Mouse (Mus musculus) MEL (cell line): ENCODE measurements at regions not wholly inside any gene's neighbourhood (a gene's known extent, or its start where the extent isn't known, plus 50 kb on each side); places are given as distances from the start of the nearest gene placed in this dataset.

ENCODE experiments used
- DNase-seq: peaks from one replicate; pipeline ENCODE4 v3.0.0; 2011; ENCODE audit warnings: low read depth, low spot score
- H3K27ac ChIP-seq: 2 replicates; pipeline ENCODE4 v1.5.1; 2012; ENCODE audit warnings: low read depth, mild to moderate bottlenecking, control low read depth, low read length, moderate library complexity; ENCODE audit not compliant: control insufficient read depth
- H3K27me3 ChIP-seq, 2 experiments: fragments of 150-350 bp in 1 of 2; sonication (generic) in 1 of 2; 2 replicates each; pipeline ENCODE4 v1.6.1; 2012; ENCODE audit warnings: low read length in 2 of 2, mild to moderate bottlenecking in 2 of 2, improper control_type of control experiment in 1 of 2, moderate library complexity in 1 of 2; ENCODE audit not compliant: insufficient read depth in 2 of 2, control insufficient read depth in 1 of 2
- H3K36me3 ChIP-seq, 2 experiments: 2 replicates each; pipeline ENCODE4 v1.6.1; 2012 to 2014; ENCODE audit warnings: low read length in 2 of 2, improper control_type of control experiment in 1 of 2, inconsistent platforms in 1 of 2, mild to moderate bottlenecking in 1 of 2; ENCODE audit not compliant: insufficient read depth in 2 of 2, control insufficient read depth in 1 of 2
- H3K4me1 ChIP-seq, 2 experiments: fragments of 150-350 bp in 1 of 2; sonication (generic) in 1 of 2; 2 replicates each; pipeline ENCODE4 v1.6.1; 2012; ENCODE audit warnings: low read length in 2 of 2, improper control_type of control experiment in 1 of 2, mild to moderate bottlenecking in 1 of 2; ENCODE audit not compliant: insufficient read depth in 2 of 2, control insufficient read depth in 1 of 2
- H3K4me3 ChIP-seq, 2 experiments: fragments of 150-350 bp in 1 of 2; sonication (generic) in 1 of 2; 2 replicates each; pipeline ENCODE4 v1.5.1; 2012; ENCODE audit warnings: low read depth in 2 of 2, low read length in 2 of 2, mild to moderate bottlenecking in 2 of 2, moderate library complexity in 2 of 2, control low read depth in 1 of 2, improper control_type of control experiment in 1 of 2; ENCODE audit not compliant: control insufficient read depth in 1 of 2, insufficient read depth in 1 of 2
- H3K79me2 ChIP-seq: 2 replicates; pipeline ENCODE4 v1.6.1; 2012; ENCODE audit warnings: mild to moderate bottlenecking, low read length, moderate library complexity; ENCODE audit not compliant: control insufficient read depth, poor library complexity, insufficient read depth
- H3K9ac ChIP-seq: 2 replicates; pipeline ENCODE4 v1.6.1; 2012; ENCODE audit warnings: low read depth, mild to moderate bottlenecking, control low read depth, low read length, moderate library complexity; ENCODE audit not compliant: control insufficient read depth, poor library complexity, severe bottlenecking
- H3K9me3 ChIP-seq: fragments of 150-350 bp; sonication (generic); replicated peaks from 2 replicates; pipeline ENCODE4 v1.6.1; 2012; ENCODE audit warnings: mild to moderate bottlenecking, low read length, improper control_type of control experiment, moderate library complexity; ENCODE audit not compliant: insufficient read depth
- BHLHE40 ChIP-seq: IDR thresholded peaks from 2 replicates; pipeline ENCODE4 v1.6.1; 2012; ENCODE audit warnings: low read depth, mild to moderate bottlenecking, inconsistent platforms, low read length, improper control_type of control experiment, borderline replicate concordance
- CHD2 ChIP-seq: IDR thresholded peaks from 2 replicates; pipeline ENCODE4 v1.6.1; 2011; ENCODE audit warnings: low read length, improper control_type of control experiment
- ELF1 ChIP-seq: IDR thresholded peaks from 2 replicates; pipeline ENCODE4 v1.6.1; 2014; ENCODE audit warnings: low read depth, mild to moderate bottlenecking, inconsistent platforms, low read length, improper control_type of control experiment, moderate library complexity
- ETS1 ChIP-seq: IDR thresholded peaks from 2 replicates; pipeline ENCODE4 v1.6.1; 2012; ENCODE audit warnings: low read depth, mild to moderate bottlenecking, inconsistent platforms, low read length, improper control_type of control experiment, moderate library complexity
- JUND ChIP-seq: IDR thresholded peaks from 2 replicates; pipeline ENCODE4 v1.6.1; 2011; ENCODE audit warnings: low read depth, mild to moderate bottlenecking, improper control_type of control experiment, low read length
- MAZ ChIP-seq: IDR thresholded peaks from 2 replicates; pipeline ENCODE4 v1.6.1; 2012; ENCODE audit warnings: low read depth, mild to moderate bottlenecking, inconsistent platforms, low read length, improper control_type of control experiment
- MEF2A ChIP-seq: IDR thresholded peaks from 2 replicates; pipeline ENCODE4 v1.6.1; 2014; ENCODE audit warnings: low read depth, mild to moderate bottlenecking, inconsistent platforms, low read length, improper control_type of control experiment; ENCODE audit not compliant: poor library complexity, insufficient replicate concordance, severe bottlenecking; ENCODE audit errors: extremely low read depth
- MYC ChIP-seq: IDR thresholded peaks from 2 replicates; pipeline ENCODE4 v1.6.1; 2011; ENCODE audit warnings: low read depth, mild to moderate bottlenecking, low read length, improper control_type of control experiment, moderate library complexity
- POLR2AphosphoS5 ChIP-seq: IDR thresholded peaks from 2 replicates; pipeline ENCODE4 v1.6.1; 2012; ENCODE audit warnings: low read depth, borderline replicate concordance, mild to moderate bottlenecking, inconsistent platforms, low read length, moderate library complexity, mixed read lengths
- RAD21 ChIP-seq: IDR thresholded peaks from 2 replicates; pipeline ENCODE4 v1.6.1; 2011; ENCODE audit warnings: mild to moderate bottlenecking, low read depth, low read length, improper control_type of control experiment
- RCOR1 ChIP-seq: IDR thresholded peaks from 2 replicates; pipeline ENCODE4 v1.6.1; 2012; ENCODE audit warnings: low read depth, mild to moderate bottlenecking, inconsistent platforms, low read length, improper control_type of control experiment
- TAL1 ChIP-seq: IDR thresholded peaks from 2 replicates; pipeline ENCODE4 v1.6.1; 2012; ENCODE audit warnings: mild to moderate bottlenecking, inconsistent platforms, low read length, moderate library complexity, mixed read lengths
- TBP ChIP-seq: IDR thresholded peaks from 2 replicates; pipeline ENCODE4 v1.8.0; 2011; ENCODE audit warnings: low read depth, low read length, improper control_type of control experiment
- UBTF ChIP-seq: IDR thresholded peaks from 2 replicates; pipeline ENCODE4 v1.6.1; 2012; ENCODE audit warnings: low read depth, mild to moderate bottlenecking, inconsistent platforms, low read length, improper control_type of control experiment, moderate library complexity, borderline replicate concordance; ENCODE audit not compliant: insufficient read depth
- USF1 ChIP-seq: IDR thresholded peaks from 2 replicates; pipeline ENCODE4 v1.6.1; 2014; ENCODE audit warnings: low read depth, mild to moderate bottlenecking, inconsistent platforms, low read length, improper control_type of control experiment, moderate library complexity
- USF2 ChIP-seq, 2 experiments: IDR thresholded peaks; 2 replicates each; pipeline ENCODE4 v1.6.1; 2011 to 2012; ENCODE audit warnings: improper control_type of control experiment in 2 of 2, low read length in 2 of 2, borderline replicate concordance in 1 of 2, inconsistent platforms in 1 of 2, low read depth in 1 of 2, mild to moderate bottlenecking in 1 of 2; ENCODE audit not compliant: insufficient read depth in 1 of 2
- ZC3H11A ChIP-seq: IDR thresholded peaks from 2 replicates; pipeline ENCODE4 v1.6.1; 2012; ENCODE audit warnings: low read depth, mild to moderate bottlenecking, inconsistent platforms, low read length, improper control_type of control experiment
- ZKSCAN1 ChIP-seq: IDR thresholded peaks from 2 replicates; pipeline ENCODE4 v1.6.1; 2012; ENCODE audit warnings: low read depth, mild to moderate bottlenecking, inconsistent platforms, low read length, improper control_type of control experiment, moderate library complexity
- ZNF384 ChIP-seq: IDR thresholded peaks from 2 replicates; pipeline ENCODE4 v1.6.1; 2012; ENCODE audit warnings: low read depth, mild to moderate bottlenecking, inconsistent platforms, low read length, improper control_type of control experiment

DNA sequence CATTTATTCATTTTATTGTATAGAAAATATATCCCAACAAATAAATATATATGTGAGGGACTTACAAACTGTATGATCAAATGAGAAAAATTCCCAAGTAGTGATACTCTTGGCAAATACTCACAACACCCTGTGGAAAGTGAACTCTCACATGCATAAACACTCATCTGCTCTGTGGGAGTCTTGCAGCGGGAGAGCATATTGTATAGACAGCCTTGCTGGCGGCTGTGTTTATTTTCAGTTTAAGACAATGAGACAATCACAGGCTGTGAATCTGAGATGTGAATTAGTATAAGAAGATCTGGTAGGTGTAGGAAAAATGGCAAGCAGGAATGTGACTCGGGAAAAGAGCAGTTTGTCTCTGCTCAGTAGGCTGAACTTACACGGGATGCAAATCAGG, 2841.7 kb downstream of the Poteg start:
- no peaks in the 10 kb centered on the region for H3K4me1 ChIP-seq
- no peak overlapping the region for H3K9ac ChIP-seq
- no peaks in the 10 kb centered on the region for H3K27me3 ChIP-seq
- H3K27ac ChIP-seq, result no peak overlapping the region
- H3K36me3 ChIP-seq, result no peaks in the 10 kb centered on the region
- no peaks in the 10 kb centered on the region for H3K9me3 ChIP-seq
- no peak overlapping the region for H3K4me3 ChIP-seq
- TF ChIP-seq MAZ (no peak), ELF1 (no peak), CHD2 (no peak), MYC (no peak), UBTF (no peak), POLR2AphosphoS5 (no peak), TAL1 (no peak), BHLHE40 (no peak), JUND (no peak), TBP (no peak), ZC3H11A (no peak), ZNF384 (no peak), USF2 (IDR thresholded peaks at IDR 0.05; ENCODE audit: borderline replicate concordance in 1 of 2, insufficient read depth in 1 of 2, low read depth in 1 of 2, low read length in 2 of 2) (no peak), RCOR1 (no peak), RAD21 (no peak), ETS1 (no peak), USF1 (no peak)
- DNase-seq, result no peak
- no peaks in the 10 kb centered on the region for H3K79me2 ChIP-seq

DNA sequence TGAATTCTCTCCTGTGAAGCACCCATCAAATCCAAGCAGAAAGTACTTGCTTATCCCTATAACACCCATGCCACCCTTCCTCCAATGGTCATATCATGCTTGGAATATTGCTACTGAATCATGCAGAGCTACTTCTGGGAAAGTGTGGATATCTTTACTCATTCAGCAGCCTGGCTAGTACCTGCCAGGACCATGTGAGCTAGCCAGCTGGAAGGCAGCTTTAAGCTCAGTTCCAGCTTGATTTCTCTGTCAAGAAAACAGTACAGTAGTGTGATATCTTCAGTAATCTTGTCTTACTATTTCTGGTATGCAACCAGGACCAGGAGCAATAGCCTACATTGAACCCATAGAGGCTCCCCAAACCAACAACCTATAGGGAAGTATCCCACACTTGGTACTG, 2883.7 kb downstream of the Poteg start:
- Histone ChIP-seq H3K9me3 (no peaks in the 10 kb centered on the region), H3K27me3 (no peaks in the 10 kb centered on the region), H3K4me1 (no peaks in the 10 kb centered on the region), H3K4me3 (no peak overlapping the region), H3K27ac (no peak overlapping the region), H3K36me3 (no peaks in the 10 kb centered on the region), H3K9ac (no peak overlapping the region), H3K79me2 (no peaks in the 10 kb centered on the region)
- TF ChIP-seq ZC3H11A (no peak), BHLHE40 (no peak), CHD2 (no peak), MEF2A (no peak), ZKSCAN1 (no peak)
- no peak for DNase-seq
